Mouse (Mus musculus) kidney, postnatal 25 days (tissue): ENCODE data around the gene Cyp2b10.

Source experiments
- DNase-seq, 2 experiments: peaks; one replicate each; pipeline ENCODE4 v3.0.0; 2021; ENCODE audit warnings: mixed read lengths in 2 of 2

The Cyp2b10 gene

GRCm38 (mm10) chr7:25916116-25916515, 18.7 kb downstream of the Cyp2b10 start:
- no peak for DNase-seq

GRCm38 (mm10) chr7:25917271-25917670, 19.9 kb downstream of the Cyp2b10 start:
- peak in 1 of 2 experiments; percentile 25 for DNase-seq

GRCm38 (mm10) chr7:25919467-25919866, 22.0 kb downstream of the Cyp2b10 start:
- no peak for DNase-seq

DNA sequence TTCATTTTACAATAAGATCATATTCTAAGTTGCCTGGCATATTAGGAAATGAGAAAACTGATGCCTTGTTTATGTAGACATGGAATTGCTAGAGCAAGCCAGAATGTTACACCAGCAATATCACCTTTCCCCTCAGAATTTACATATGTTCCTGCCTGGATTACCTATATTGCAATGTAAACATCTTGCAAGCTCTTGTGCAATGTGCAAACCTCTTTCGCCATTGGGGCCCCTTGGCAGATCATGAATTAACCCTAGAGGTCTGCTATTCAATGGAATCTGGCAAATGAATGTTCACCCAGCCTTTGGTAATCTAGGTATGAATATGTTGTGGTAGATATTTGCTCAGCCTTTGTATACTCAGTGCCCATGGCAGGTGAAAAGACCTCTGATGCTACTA, 47.9 kb downstream of the Cyp2b10 start:
- no peak for DNase-seq
